Mouse (Mus musculus): Measurements from ENCODE around the gene Eya2.

Eya2 gene

GRCm38 (mm10) chr2:165593763-165594162 lies 1.1 kb upstream of the Eya2 start:
- DNase-seq (ENCODE audit: low spot score in 2 of 2) = no peak

- no peak for DNase-seq (ENCODE audit: low spot score in 2 of 2)
Observed at GRCm38 (mm10) chr2:165595676-165596070, 841 bp downstream of the Eya2 start.

- DNase-seq (ENCODE audit: low spot score in 2 of 2) = no peak
Observed at GRCm38 (mm10) chr2:165596141-165596540, 1.3 kb downstream of the Eya2 start.

- no peak for DNase-seq (ENCODE audit: low spot score in 2 of 2)
Observed at GRCm38 (mm10) chr2:165597536-165597935, 2.7 kb downstream of the Eya2 start.

- DNase-seq (ENCODE audit: low spot score in 2 of 2) = no peak
Observed at GRCm38 (mm10) chr2:165598139-165598538, 3.3 kb downstream of the Eya2 start.

GRCm38 (mm10) chr2:165599566-165599965 lies 4.7 kb downstream of the Eya2 start:
- DNase-seq (ENCODE audit: low spot score in 2 of 2) = no peak

- DNase-seq (ENCODE audit: low spot score in 2 of 2) = no peak
Observed at GRCm38 (mm10) chr2:165600926-165601325, 6.1 kb downstream of the Eya2 start.

GRCm38 (mm10) chr2:165601605-165602004 lies 6.8 kb downstream of the Eya2 start:
- no peak for DNase-seq (ENCODE audit: low spot score in 2 of 2)

GRCm38 (mm10) chr2:165603775-165604174 lies 8.9 kb downstream of the Eya2 start:
- DNase-seq (ENCODE audit: low spot score in 2 of 2) = no peak

- no peak for DNase-seq (ENCODE audit: low spot score in 2 of 2)
Observed at GRCm38 (mm10) chr2:165611551-165612253, 16.9 kb downstream of the Eya2 start.

- no peak for DNase-seq (ENCODE audit: low spot score in 2 of 2)
Observed at GRCm38 (mm10) chr2:165613741-165614339, 19.0 kb downstream of the Eya2 start.

- no peak for DNase-seq (ENCODE audit: low spot score in 2 of 2)
Observed at GRCm38 (mm10) chr2:165621488-165621887, 26.7 kb downstream of the Eya2 start.

GRCm38 (mm10) chr2:165622596-165622995 lies 27.8 kb downstream of the Eya2 start:
- no peak for DNase-seq (ENCODE audit: low spot score in 2 of 2)

GRCm38 (mm10) chr2:165626826-165627225 lies 32.0 kb downstream of the Eya2 start:
- no peak for DNase-seq (ENCODE audit: low spot score in 2 of 2)

- DNase-seq (ENCODE audit: low spot score in 2 of 2) = no peak
Observed at GRCm38 (mm10) chr2:165627974-165628373, 33.1 kb downstream of the Eya2 start.

GRCm38 (mm10) chr2:165629900-165630299 lies 35.1 kb downstream of the Eya2 start:
- no peak for DNase-seq (ENCODE audit: low spot score in 2 of 2)

GRCm38 (mm10) chr2:165633011-165633785 lies 38.4 kb downstream of the Eya2 start:
- no peak for DNase-seq (ENCODE audit: low spot score in 2 of 2)

GRCm38 (mm10) chr2:165634481-165634880 lies 39.6 kb downstream of the Eya2 start:
- DNase-seq (ENCODE audit: low spot score in 2 of 2) = no peak

GRCm38 (mm10) chr2:165639075-165639755 lies 44.4 kb downstream of the Eya2 start:
- no peak for DNase-seq (ENCODE audit: low spot score in 2 of 2)

- DNase-seq (ENCODE audit: low spot score in 2 of 2) = peak in 1 of 2 experiments; percentile 58
Observed at GRCm38 (mm10) chr2:165641909-165642505, 47.2 kb downstream of the Eya2 start.

- no peak for DNase-seq (ENCODE audit: low spot score in 2 of 2)
Observed at GRCm38 (mm10) chr2:165643596-165643995, 48.8 kb downstream of the Eya2 start.

GRCm38 (mm10) chr2:165644057-165644456 lies 49.2 kb downstream of the Eya2 start:
- no peak for DNase-seq (ENCODE audit: low spot score in 2 of 2)
